Mouse (Mus musculus): ENCODE results near the gene Hells. TPM values are rescaled to one million over a fixed set of nuclear protein-coding genes. Genes with fewer than 3 reads are reported as not detected.

The Hells gene
- polyA plus RNA-seq, 1 experiment from 2014 or later: 49.4 TPM

- Histone ChIP-seq H3K4me2 (replicated peaks; ENCODE audit: low read depth, low read length) (no peak overlapping the region), H3K4me1 (ENCODE audit: control insufficient read depth, insufficient read depth, low read length) (no peaks in the 10 kb centered on the region), H3K27me3 (ENCODE audit: control insufficient read depth, insufficient read depth, low read length) (no peaks in the 10 kb centered on the region), H3K9ac (replicated peaks; ENCODE audit: low read depth, low read length) (no peak overlapping the region), H3K36me3 (ENCODE audit: control insufficient read depth, insufficient read depth, low read length) (no peaks in the 10 kb centered on the region), H3K9me3 (ENCODE audit: control insufficient read depth, low read depth, low read length) (no peaks in the 10 kb centered on the region), H3K4me3 (ENCODE audit: low read depth, low read length) (no peak overlapping the region), H3K27ac (ENCODE audit: low read length) (no peak overlapping the region)
- ATAC-seq (ENCODE audit: insufficient number of reproducible peaks, insufficient read depth, low FRiP score, low read depth): no peak
- WGBS: 0% methylated on average over 1 of the region's 1 CpGs
These were observed 51.3 kb downstream of the Hells start for GRCm38 (mm10) chr19:38981966-38982365.

DNA sequence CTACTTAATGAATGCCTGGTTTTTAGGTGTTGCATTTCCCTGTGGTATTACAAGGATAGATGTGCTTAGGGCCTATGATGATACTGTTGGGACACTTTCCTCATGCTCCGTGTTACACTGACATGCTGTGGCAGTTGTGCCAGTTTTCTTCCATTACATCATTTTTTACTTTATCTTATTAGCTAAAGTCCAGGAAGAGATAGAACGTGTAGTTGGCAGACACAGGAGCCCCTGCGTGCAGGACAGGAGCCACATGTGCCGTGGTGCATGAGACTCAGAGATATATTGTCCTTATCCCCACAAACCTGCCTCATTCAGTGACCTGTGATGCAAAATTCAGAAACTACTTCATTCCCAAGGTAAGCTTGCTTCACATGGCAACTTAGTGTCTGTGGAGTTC, 67.5 kb downstream of the Hells start:
- H3K4me1 ChIP-seq (ENCODE audit: control insufficient read depth, insufficient read depth, low read length): no peaks in the 10 kb centered on the region
- no peak for ATAC-seq (ENCODE audit: insufficient number of reproducible peaks, insufficient read depth, low FRiP score, low read depth)
- no peak overlapping the region for H3K27ac ChIP-seq (ENCODE audit: low read length)
- no peak overlapping the region for H3K4me3 ChIP-seq (ENCODE audit: low read depth, low read length)
- no peaks in the 10 kb centered on the region for H3K27me3 ChIP-seq (ENCODE audit: control insufficient read depth, insufficient read depth, low read length)
- 81% methylated on average over 4 of the region's 4 CpGs for WGBS
- no peak overlapping the region for H3K4me2 ChIP-seq (replicated peaks; ENCODE audit: low read depth, low read length)
- no peaks in the 10 kb centered on the region for H3K36me3 ChIP-seq (ENCODE audit: control insufficient read depth, insufficient read depth, low read length)
- no peak overlapping the region for H3K9ac ChIP-seq (replicated peaks; ENCODE audit: low read depth, low read length)
- H3K9me3 ChIP-seq (ENCODE audit: control insufficient read depth, low read depth, low read length): no peaks in the 10 kb centered on the region

DNA sequence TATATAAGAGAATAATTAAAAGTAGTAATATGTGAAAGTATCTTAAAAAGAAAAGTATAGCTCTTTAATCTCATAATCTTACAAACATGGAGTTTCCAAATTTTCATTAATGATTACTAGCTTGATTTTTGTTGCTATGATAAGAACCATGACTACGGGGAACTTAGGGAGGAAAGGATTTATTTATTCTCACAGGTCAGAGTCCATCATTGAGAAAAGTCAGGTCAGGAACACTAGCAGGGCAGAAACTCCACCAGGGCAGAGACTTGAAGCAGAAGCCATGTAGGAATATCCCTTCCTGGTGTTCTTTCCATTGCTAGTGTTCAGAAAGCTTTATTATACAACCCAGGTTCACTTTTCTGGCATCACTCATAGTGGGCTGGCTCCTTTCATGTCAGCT, 68.0 kb downstream of the Hells start:
- no peak for ATAC-seq (ENCODE audit: insufficient number of reproducible peaks, insufficient read depth, low FRiP score, low read depth)
- Histone ChIP-seq H3K9me3 (ENCODE audit: control insufficient read depth, low read depth, low read length) (no peaks in the 10 kb centered on the region), H3K4me2 (replicated peaks; ENCODE audit: low read depth, low read length) (no peak overlapping the region), H3K27me3 (ENCODE audit: control insufficient read depth, insufficient read depth, low read length) (no peaks in the 10 kb centered on the region), H3K4me1 (ENCODE audit: control insufficient read depth, insufficient read depth, low read length) (no peaks in the 10 kb centered on the region), H3K27ac (ENCODE audit: low read length) (no peak overlapping the region), H3K36me3 (ENCODE audit: control insufficient read depth, insufficient read depth, low read length) (no peaks in the 10 kb centered on the region), H3K4me3 (ENCODE audit: low read depth, low read length) (no peak overlapping the region), H3K9ac (replicated peaks; ENCODE audit: low read depth, low read length) (no peak overlapping the region)
- 48% methylated on average over 1 of the region's 1 CpGs for WGBS

- no peak for ATAC-seq (ENCODE audit: insufficient number of reproducible peaks, insufficient read depth, low FRiP score, low read depth)
- Histone ChIP-seq H3K9ac (replicated peaks; ENCODE audit: low read depth, low read length) (no peak overlapping the region), H3K4me1 (ENCODE audit: control insufficient read depth, insufficient read depth, low read length) (no peaks in the 10 kb centered on the region), H3K27ac (ENCODE audit: low read length) (no peak overlapping the region), H3K27me3 (ENCODE audit: control insufficient read depth, insufficient read depth, low read length) (no peaks in the 10 kb centered on the region), H3K36me3 (ENCODE audit: control insufficient read depth, insufficient read depth, low read length) (no peaks in the 10 kb centered on the region), H3K9me3 (ENCODE audit: control insufficient read depth, low read depth, low read length) (no peaks in the 10 kb centered on the region), H3K4me3 (ENCODE audit: low read depth, low read length) (no peak overlapping the region), H3K4me2 (replicated peaks; ENCODE audit: low read depth, low read length) (no peak overlapping the region)
- WGBS: 54% methylated on average over 1 of the region's 1 CpGs
These were observed 74.4 kb downstream of the Hells start for GRCm38 (mm10) chr19:39005132-39005531.

GRCm38 (mm10) chr19:39006715-39007114, 76.0 kb downstream of the Hells start, which contains the start of gene Cyp2c55:
Cyp2c55 (plus strand) TSS chr19:39007019.
- H3K4me3 ChIP-seq (ENCODE audit: low read depth, low read length): no peak within 1 kb of the TSS
- no peak for ATAC-seq (ENCODE audit: insufficient number of reproducible peaks, insufficient read depth, low FRiP score, low read depth)
- H3K27me3 ChIP-seq (ENCODE audit: control insufficient read depth, insufficient read depth, low read length): no peaks in the 10 kb centered on the region
- H3K36me3 ChIP-seq (ENCODE audit: control insufficient read depth, insufficient read depth, low read length): no peaks in the 10 kb centered on the region
- H3K9me3 ChIP-seq (ENCODE audit: control insufficient read depth, low read depth, low read length): no peaks in the 10 kb centered on the region
- no peak within 1 kb of the TSS for H3K9ac ChIP-seq (replicated peaks; ENCODE audit: low read depth, low read length)
- no peak within 1 kb of the TSS for H3K27ac ChIP-seq (ENCODE audit: low read length)
- H3K4me2 ChIP-seq (replicated peaks; ENCODE audit: low read depth, low read length): no peak within 1 kb of the TSS
- H3K4me1 ChIP-seq (ENCODE audit: control insufficient read depth, insufficient read depth, low read length): no peaks in the 10 kb centered on the region

Small RNA genes lying within 50 kb of the gene (microRNA-seq; reads per million reads assigned to microRNA genes)
- not detected for gene Gm23800

Other genes with a start within 250 kb of the Hells start
- 9.2 and 9.3 TPM in 2 replicates for gene Noc3l, start 111.7 kb upstream of the Hells start, polyA plus RNA-seq (2014; fragmentation: Nextera tagmentation; extraction: Ambion mirVana)
- gene Tbc1d12, start 94.3 kb upstream of the Hells start, polyA plus RNA-seq (2014; fragmentation: Nextera tagmentation; extraction: Ambion mirVana): 3.0 and 3.5 TPM in 2 replicates
- gene Cyp2c55, start 76.1 kb downstream of the Hells start, polyA plus RNA-seq (2014; fragmentation: Nextera tagmentation; extraction: Ambion mirVana): 0.17 TPM in 1 of 2 replicates, not detected in the other
- gene Cyp2c65, start 130.1 kb downstream of the Hells start, polyA plus RNA-seq (2014; fragmentation: Nextera tagmentation; extraction: Ambion mirVana): 3.4 and 4.1 TPM in 2 replicates
- not detected in 2 replicates for gene Cyp2c66, start 183.0 kb downstream of the Hells start, polyA plus RNA-seq (2014; fragmentation: Nextera tagmentation; extraction: Ambion mirVana)